Mouse (Mus musculus): ENCODE results near the gene Atl1.

Atl1 gene

DNA sequence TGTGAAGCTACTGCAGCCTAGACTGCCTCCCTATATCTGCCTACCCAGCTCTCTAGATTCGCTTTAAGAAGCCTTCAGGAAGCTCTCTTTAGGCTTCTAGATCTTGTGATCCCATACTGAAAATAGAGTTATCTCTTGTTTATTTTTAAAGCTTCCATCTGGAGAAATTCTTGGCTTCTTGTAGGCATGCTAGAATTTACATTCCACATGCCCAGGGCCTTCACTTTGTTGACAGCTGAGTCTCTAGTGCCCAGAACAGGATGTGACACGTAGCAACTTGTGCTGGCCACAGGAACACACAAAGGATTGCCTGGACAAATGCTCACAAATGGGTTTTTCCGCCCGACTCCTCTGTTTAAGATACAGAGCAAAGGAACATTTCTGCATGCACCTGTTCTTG, 123.5 kb downstream of the Atl1 start:
- DNase-seq (ENCODE audit: low spot score in 2 of 2) = no peak
